Mouse (Mus musculus) effector memory CD4-positive, alpha-beta T cell, adult 5 months (primary cell): Measurements from ENCODE around the gene Furin. TPM values are rescaled to one million over a fixed set of nuclear protein-coding genes. Genes with fewer than 3 reads are reported as not detected.

ENCODE experiments used
- polyA plus RNA-seq: library from polyadenylated mRNA; unstranded; fragments of 100-300 nt; shearing (Covaris generic); gene quantifications from one replicate; pipeline ENCODE4 v1.2.1, GENCODE M21; 2017

The Furin gene
- 190 TPM for polyA plus RNA-seq

DNA sequence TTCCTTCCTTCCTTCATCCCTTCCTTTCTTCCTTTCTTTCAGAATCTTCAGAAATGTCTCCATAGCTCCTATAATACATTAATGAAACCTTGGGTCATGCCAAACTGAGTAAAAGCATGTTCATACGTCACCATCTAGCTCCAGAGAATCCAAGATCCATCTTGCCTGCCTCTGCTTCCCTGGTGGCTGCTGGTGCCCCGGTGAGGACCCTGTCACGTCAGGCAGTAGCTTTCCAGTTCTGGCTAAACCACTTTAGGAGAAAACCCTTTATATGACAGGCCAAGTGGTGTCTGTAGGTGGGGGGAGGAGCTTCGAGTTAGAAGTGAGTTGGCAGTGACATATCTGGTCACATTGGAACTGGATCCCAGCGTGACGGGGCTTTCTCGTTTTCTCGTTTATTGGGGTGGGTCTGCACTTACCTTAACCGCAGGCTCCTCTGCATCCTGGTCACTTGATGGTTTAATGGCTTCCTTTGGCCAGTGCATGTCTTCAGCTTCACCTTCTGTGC is at the start of gene Furin:
Furin (minus strand) TSS at position 249 of the 508 bp plus-strand sequence.

GRCm38 (mm10) chr7:80387633-80388543 is 17.3 kb downstream of the Furin start, which contains the start of gene Fes:
Gene Fes, minus strand, starts transcription at chr7:80387946.

GRCm38 (mm10) chr7:80371041-80371751 is 34.0 kb downstream of the Furin start, which contains the start of gene Man2a2:
Gene Man2a2, minus strand, starts transcription at chr7:80371375.

GRCm38 (mm10) chr7:80342858-80343257 is 62.4 kb downstream of the Furin start, which contains the start of gene Hddc3:
Gene Hddc3, plus strand, starts transcription at chr7:80343104.

DNA sequence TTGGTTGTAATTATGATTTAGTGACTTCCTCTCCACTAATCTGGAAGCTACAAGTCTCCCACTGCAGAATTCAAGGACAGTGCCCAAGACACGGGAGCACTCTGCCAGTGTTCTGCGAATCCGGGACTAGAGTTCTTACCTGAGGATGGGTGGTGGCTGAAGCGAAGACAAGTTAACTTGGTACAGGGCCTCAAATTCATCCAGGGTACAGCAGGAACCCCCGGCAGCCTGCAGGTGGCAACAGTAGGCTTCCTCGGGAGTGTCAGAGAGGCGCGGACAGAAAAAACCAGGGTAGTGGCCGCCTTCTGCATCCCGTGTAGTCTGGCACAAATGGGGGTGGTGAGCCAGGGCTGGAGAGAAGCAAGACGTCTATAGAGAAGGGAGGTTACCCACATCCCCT is 64.4 kb downstream of the Furin start, which contains the start of gene Unc45a:
Unc45a (minus strand) TSS at position 213 of the 400 bp plus-strand sequence.

Other genes with a start within 250 kb of the Furin start
- 6.3 TPM for gene Sema4b, start 218.6 kb downstream of the Furin start, polyA plus RNA-seq
- gene Cib1, start 172.6 kb downstream of the Furin start, polyA plus RNA-seq, result 71.5 TPM
- gene Gdpgp1, start 172.6 kb downstream of the Furin start, polyA plus RNA-seq, result 2.4 TPM
- not detected for gene Ttll13, start 159.1 kb downstream of the Furin start, polyA plus RNA-seq
- gene Ngrn, start 144.2 kb downstream of the Furin start, polyA plus RNA-seq, result 20.9 TPM
- gene Vps33b, start 135.8 kb downstream of the Furin start, polyA plus RNA-seq, result 42.4 TPM
- 8.7 TPM for gene Prc1, start 111.0 kb downstream of the Furin start, polyA plus RNA-seq
- gene Rccd1, start 81.0 kb downstream of the Furin start, polyA plus RNA-seq, result 34.1 TPM
- 165 TPM for gene Unc45a, start 64.4 kb downstream of the Furin start, polyA plus RNA-seq
- 6.1 TPM for gene Hddc3, start 62.3 kb downstream of the Furin start, polyA plus RNA-seq
- gene Man2a2, start 34.1 kb downstream of the Furin start, polyA plus RNA-seq, result 97.4 TPM
- gene Fes, start 17.5 kb downstream of the Furin start, polyA plus RNA-seq, result 4.8 TPM
- 8.0 TPM for gene Blm, start 129.7 kb upstream of the Furin start, polyA plus RNA-seq